Mouse (Mus musculus): ENCODE measurements around the gene Zpbp2. TPM values are rescaled to one million over a fixed set of nuclear protein-coding genes. Genes with fewer than 3 reads are reported as not detected.

The Zpbp2 gene
- polyA plus RNA-seq, 1 experiment from 2014 or later = 0.20 TPM

DNA sequence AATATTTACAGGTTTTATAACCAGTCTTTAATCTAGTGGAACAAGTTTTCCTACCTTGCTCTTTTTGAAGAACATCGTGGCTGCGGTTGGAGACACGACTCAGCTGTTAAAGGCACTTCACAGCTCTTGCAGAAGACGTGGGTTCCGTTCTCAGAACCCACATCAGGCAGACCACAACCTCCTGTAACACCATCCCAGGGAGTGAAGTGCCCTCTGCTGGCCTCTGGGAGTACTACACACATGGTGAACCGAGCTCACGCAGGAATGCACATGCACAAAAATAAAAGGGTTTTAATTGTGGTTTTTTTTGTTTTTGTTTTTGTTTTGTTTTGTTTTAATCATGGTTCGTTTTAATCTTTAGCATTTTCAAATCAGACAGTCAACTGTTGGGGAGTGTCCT is 17.4 kb downstream of the Zpbp2 start:
- 87% methylated on average over 8 of the region's 8 CpGs for WGBS
- no peaks in the 10 kb centered on the region for H3K27me3 ChIP-seq (replicated peaks; ENCODE audit: low read depth, poor library complexity, severe bottlenecking)

DNA sequence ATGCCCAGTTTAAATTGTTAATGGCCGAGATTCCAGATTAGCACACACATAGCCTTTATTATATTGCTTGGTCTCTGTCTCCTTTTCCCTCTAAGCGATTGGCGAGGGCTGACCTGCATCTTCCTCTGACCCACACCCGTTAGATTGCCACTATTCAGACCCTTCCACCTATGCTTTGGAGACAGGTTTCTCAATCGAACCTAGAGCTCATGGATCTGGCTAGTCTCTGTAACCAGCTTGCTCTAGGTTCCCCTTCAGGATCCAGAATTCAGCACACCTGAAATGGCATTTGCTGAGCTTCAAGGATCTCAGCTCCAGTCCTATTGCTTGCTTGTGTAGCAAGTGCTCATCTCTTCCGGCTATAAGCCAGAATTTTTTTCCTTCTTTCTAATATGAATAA is 18.6 kb downstream of the Zpbp2 start:
- Histone ChIP-seq H3K4me1 (0 out of 2 replicates have a peak, but pooled peaks cover 2% of the 10 kb centered on the region), H3K9me3 (no peaks in the 10 kb centered on the region), H3K27me3 (replicated peaks; ENCODE audit: low read depth, poor library complexity, severe bottlenecking) (no peaks in the 10 kb centered on the region), H3K27ac (replicated peaks) (no peak overlapping the region), H3K36me3 (replicated peaks) (no peaks in the 10 kb centered on the region), H3K4me3 (no peak overlapping the region)
- no peak for DNase-seq (ENCODE audit: low spot score)
- WGBS = 84% methylated on average over 6 of the region's 6 CpGs

More for the DNA sequence above, 17.4 kb downstream of the Zpbp2 start:
- H3K9me3 ChIP-seq = no peaks in the 10 kb centered on the region
- H3K27ac ChIP-seq (replicated peaks) = no peak overlapping the region
- H3K36me3 ChIP-seq (replicated peaks) = no peaks in the 10 kb centered on the region
- H3K4me3 ChIP-seq = no peak overlapping the region
- H3K4me1 ChIP-seq = 0 out of 2 replicates have a peak, but pooled peaks cover 2% of the 10 kb centered on the region
- DNase-seq (ENCODE audit: low spot score) = no peak

DNA sequence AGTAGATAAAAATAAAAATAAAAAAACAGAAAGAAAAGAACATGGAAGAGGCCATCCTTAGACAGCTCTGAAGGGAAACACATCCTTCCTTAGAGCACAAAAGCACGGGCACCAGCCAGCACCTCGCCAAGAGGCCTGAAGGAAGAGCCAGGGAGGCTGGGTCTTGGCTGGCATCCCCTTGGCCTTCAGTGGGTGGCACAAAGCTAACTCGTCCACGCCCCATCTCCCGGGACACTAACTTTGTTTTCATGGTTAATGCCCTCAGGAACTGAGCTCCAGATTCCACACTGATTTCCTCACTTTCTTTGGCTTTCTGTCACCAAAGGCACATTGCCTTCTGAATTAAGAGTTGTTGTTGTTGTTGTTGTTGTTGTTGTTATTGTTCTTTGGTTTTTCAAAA is 26.9 kb downstream of the Zpbp2 start:
- Histone ChIP-seq H3K4me3 (no peak overlapping the region), H3K9me3 (no peaks in the 10 kb centered on the region), H3K4me1 (no peaks in the 10 kb centered on the region), H3K27ac (replicated peaks) (no peak overlapping the region), H3K27me3 (replicated peaks; ENCODE audit: low read depth, poor library complexity, severe bottlenecking) (no peaks in the 10 kb centered on the region), H3K36me3 (replicated peaks) (peaks cover 35% of the 10 kb centered on the region)
- 87% methylated on average over 5 of the region's 5 CpGs for WGBS
- no peak for DNase-seq (ENCODE audit: low spot score)

DNA sequence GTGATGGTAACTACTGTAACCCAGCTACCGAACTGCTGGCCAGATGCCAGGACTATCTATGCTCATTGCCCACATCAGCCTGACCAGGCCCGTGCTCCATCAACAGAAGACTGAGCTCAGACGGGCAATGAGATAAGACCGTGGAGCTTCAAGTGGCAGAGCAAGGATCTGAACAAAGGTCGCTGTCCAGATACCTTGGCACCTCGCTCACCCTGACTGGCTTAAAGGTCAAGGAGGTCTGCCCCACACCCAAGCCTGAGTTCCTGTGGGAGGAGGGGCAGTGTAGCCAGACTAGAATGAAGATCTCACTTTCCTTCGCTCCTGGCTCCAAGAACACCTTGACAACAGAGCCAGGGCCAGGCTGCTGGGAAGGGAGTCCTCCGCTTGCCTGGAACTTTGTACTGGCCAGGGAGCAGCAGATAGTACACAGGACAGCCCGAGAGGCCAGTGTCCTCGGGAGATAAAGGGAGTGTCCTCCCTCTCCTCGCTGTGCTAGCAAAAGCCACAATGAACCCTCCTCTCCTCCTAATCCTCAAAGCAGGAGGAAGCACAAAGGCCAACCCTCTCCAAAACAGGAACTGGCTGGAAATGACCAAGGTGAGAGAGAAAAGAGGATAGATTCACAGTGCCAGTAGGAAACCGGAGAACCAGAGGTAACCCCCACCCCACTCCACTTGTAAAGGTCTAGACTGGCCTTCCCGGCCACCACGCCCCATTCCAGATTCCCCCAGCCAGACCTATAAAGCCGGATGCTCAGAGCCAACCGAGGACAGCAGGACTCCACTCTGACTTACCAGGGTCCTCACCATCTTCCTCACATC is 29.6 kb downstream of the Zpbp2 start:
- no peak overlapping the region for H3K4me3 ChIP-seq
- 76% methylated on average over 16 of the region's 16 CpGs for WGBS
- DNase-seq (ENCODE audit: low spot score) = no peak
- H3K27ac ChIP-seq (replicated peaks) = no peak overlapping the region
- H3K9me3 ChIP-seq = no peaks in the 10 kb centered on the region
- H3K36me3 ChIP-seq (replicated peaks) = peaks cover 48% of the 10 kb centered on the region
- no peaks in the 10 kb centered on the region for H3K27me3 ChIP-seq (replicated peaks; ENCODE audit: low read depth, poor library complexity, severe bottlenecking)
- peaks cover 11% of the 10 kb centered on the region for H3K4me1 ChIP-seq

DNA sequence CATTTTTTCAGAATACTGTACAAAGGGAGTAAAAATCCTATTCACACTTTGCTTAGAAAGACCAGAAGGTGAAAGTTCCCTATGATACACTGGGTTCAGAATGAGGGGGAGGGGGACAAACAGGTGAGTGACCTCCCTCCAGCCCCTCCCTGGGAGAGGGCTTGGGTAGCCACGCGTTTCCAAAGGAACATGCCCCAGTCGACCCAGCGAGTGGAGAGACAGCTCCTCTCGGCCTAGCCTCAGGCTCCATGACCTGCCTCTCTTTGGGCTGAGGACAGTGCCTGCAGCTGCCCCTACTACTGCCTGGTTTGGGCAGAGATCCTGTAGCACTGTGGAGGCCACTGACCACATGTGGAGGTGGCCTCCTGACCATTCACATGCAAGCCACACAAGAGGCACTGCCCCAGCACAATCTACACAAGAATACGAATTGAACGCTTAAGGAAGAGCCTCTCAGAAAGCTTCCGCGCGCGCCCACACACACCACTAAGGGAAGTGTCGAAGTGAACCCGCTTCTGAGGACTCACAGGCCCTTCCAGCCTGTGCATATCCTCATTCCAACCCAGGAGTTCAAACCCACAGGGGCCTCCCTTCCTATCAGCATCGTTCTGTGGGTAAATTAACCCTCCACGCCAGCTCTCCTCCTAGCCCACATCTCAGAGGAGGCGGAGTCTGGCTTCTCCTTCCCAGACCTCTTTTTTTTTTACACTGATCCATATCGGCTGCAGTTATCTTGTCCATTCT is 30.6 kb downstream of the Zpbp2 start:
- no peak overlapping the region for H3K27ac ChIP-seq (replicated peaks)

DNA sequence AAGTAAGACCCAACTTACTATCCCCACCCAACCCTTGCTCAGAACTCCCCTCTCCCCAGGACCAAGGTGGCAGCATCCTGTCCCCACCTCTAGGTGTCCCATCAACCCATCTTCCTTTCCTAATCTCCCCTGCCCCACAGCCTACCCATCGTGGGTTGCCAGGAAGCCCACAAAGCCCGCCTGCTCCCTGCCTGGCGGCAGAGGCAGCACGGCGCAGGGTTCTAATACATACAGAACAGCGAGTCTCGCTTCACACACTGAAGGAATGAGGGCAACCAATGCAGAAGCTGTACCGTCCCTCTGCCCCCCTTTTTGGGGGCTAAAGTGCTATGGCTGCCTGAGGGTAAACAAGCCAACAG is 31.1 kb downstream of the Zpbp2 start:
- DNase-seq (ENCODE audit: low spot score) = no peak
- no peak overlapping the region; the same call in 1 of the 2 replicates for H3K27ac ChIP-seq (replicated peaks)
- WGBS = 80% methylated on average over 8 of the region's 8 CpGs

More for the DNA sequence above, 30.6 kb downstream of the Zpbp2 start:
- Histone ChIP-seq H3K9me3 (no peaks in the 10 kb centered on the region), H3K27me3 (replicated peaks; ENCODE audit: low read depth, poor library complexity, severe bottlenecking) (no peaks in the 10 kb centered on the region), H3K4me1 (peaks cover 20% of the 10 kb centered on the region), H3K4me3 (no peak overlapping the region), H3K36me3 (replicated peaks) (peaks cover 48% of the 10 kb centered on the region)
- no peak for DNase-seq (ENCODE audit: low spot score)
- 69% methylated on average over 17 of the region's 17 CpGs for WGBS

DNA sequence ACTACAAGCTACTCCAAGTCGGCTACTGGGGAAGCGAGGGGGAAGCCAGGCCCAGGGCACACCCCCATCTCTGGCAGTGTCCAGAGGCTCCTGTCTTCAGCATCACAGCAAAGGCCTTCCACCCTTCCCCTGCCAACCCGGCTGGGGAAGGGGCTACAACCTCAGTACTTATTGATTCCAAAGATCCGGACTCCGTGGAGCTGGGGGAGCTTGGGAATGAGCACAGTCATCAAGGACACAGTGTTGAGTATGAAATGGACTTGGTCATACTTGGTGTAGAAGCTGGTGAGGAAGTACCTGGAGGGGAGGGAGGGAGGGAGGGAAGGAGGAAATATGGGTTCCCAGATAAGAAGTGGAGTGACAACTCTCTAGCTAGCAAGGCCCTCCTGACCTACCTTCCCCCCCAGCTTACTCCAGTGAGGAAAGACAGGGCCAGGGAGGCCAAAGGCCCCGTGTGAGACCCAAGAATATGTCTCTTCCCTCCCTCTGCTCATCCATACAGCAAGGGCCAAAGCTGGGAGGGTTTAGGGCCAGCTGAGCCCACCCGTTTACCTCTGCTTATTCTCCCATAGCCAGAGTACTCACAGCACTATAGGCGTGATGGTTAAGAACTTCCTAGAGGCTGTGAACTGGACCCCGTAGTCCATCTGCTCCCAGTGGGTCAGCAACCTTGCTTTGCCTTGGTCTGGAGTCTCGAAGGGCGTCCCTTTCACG is 31.8 kb downstream of the Zpbp2 start:
- H3K27ac ChIP-seq (replicated peaks) = no peak overlapping the region; the same call in 1 of the 2 replicates

More for the DNA sequence above, 31.1 kb downstream of the Zpbp2 start:
- peaks cover 22% of the 10 kb centered on the region for H3K4me1 ChIP-seq
- no peaks in the 10 kb centered on the region for H3K9me3 ChIP-seq
- peaks cover 48% of the 10 kb centered on the region for H3K36me3 ChIP-seq (replicated peaks)
- peak overlapping the region; percentile 13; the same call in 1 of the 2 replicates for H3K4me3 ChIP-seq
- no peaks in the 10 kb centered on the region for H3K27me3 ChIP-seq (replicated peaks; ENCODE audit: low read depth, poor library complexity, severe bottlenecking)

DNA sequence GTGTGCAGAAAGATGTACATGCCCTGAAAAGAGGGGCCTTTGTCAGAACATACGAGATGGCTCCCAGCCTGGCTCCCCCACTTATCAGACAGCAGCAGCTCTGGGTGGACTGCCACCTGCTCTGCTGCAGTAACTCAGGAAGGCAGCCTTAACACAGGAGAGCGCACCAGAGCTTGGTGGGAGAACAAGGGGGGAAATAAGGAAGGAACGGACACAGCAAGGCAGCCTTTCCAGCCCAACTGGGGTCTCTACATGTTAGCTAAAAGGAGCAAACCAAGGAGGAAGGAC is 32.3 kb downstream of the Zpbp2 start:
- no peaks in the 10 kb centered on the region for H3K27me3 ChIP-seq (replicated peaks; ENCODE audit: low read depth, poor library complexity, severe bottlenecking)
- H3K4me1 ChIP-seq = peaks cover 31% of the 10 kb centered on the region
- no peak overlapping the region for H3K4me3 ChIP-seq
- peaks cover 48% of the 10 kb centered on the region for H3K36me3 ChIP-seq (replicated peaks)
- H3K9me3 ChIP-seq = no peaks in the 10 kb centered on the region
- 94% methylated on average over 3 of the region's 3 CpGs for WGBS
- no peak overlapping the region for H3K27ac ChIP-seq (replicated peaks)
- DNase-seq (ENCODE audit: low spot score) = no peak

More for the DNA sequence above, 31.8 kb downstream of the Zpbp2 start:
- Histone ChIP-seq H3K4me3 (peak overlapping the region; percentile 13; the same call in 1 of the 2 replicates), H3K27me3 (replicated peaks; ENCODE audit: low read depth, poor library complexity, severe bottlenecking) (no peaks in the 10 kb centered on the region), H3K4me1 (peaks cover 26% of the 10 kb centered on the region), H3K9me3 (no peaks in the 10 kb centered on the region), H3K36me3 (replicated peaks) (peaks cover 48% of the 10 kb centered on the region)
- DNase-seq (ENCODE audit: low spot score) = no peak
- WGBS = 90% methylated on average over 12 of the region's 12 CpGs

DNA sequence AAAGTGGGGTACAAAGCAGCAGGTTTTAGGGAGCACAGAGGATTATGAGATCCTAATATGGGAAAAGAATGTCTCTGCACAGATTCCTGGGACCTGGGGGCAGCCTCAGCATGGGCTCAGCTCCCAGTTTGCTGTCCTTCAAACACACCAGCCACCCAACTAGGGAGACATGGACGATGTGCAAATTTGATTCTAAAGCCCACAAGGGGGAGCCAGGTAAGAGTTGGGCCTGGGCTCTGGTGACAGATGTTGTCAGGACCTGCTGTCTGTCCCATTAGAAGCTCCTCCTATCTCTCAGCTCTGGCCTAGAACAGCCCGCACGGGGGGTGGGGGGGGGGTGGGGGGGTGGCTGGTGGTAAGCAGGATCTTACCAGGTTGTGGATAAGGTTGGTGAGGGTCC is 32.7 kb downstream of the Zpbp2 start:
- WGBS = 42% methylated on average over 3 of the region's 3 CpGs
- no peaks in the 10 kb centered on the region for H3K9me3 ChIP-seq
- peaks cover 48% of the 10 kb centered on the region for H3K36me3 ChIP-seq (replicated peaks)
- H3K4me3 ChIP-seq = no peak overlapping the region
- no peak overlapping the region for H3K27ac ChIP-seq (replicated peaks)
- DNase-seq (ENCODE audit: low spot score) = no peak
- peaks cover 35% of the 10 kb centered on the region for H3K4me1 ChIP-seq
- H3K27me3 ChIP-seq (replicated peaks; ENCODE audit: low read depth, poor library complexity, severe bottlenecking) = no peaks in the 10 kb centered on the region

DNA sequence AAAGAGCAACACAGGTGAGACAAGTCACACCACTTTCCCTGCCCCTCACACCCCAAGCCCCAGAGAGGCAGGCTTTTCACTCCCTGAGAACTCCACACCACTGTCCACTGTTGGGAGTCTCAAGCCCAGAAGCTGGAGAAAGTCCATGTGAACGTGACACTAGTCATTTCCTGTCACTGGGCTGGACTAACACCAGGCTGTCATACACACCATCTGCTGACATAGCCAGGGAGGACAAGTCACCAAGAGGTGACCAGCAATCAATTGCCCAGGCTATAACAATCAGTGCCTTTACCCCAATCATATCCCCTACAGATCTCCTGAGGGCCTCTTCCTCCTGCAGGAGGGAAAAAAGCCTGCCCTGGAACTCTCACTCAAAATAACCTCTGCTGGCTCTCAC is 33.2 kb downstream of the Zpbp2 start:
- Histone ChIP-seq H3K9me3 (no peaks in the 10 kb centered on the region), H3K36me3 (replicated peaks) (peaks cover 48% of the 10 kb centered on the region), H3K27ac (replicated peaks) (no peak overlapping the region), H3K27me3 (replicated peaks; ENCODE audit: low read depth, poor library complexity, severe bottlenecking) (no peaks in the 10 kb centered on the region), H3K4me1 (peaks cover 38% of the 10 kb centered on the region), H3K4me3 (no peak overlapping the region)
- DNase-seq (ENCODE audit: low spot score) = no peak
- 58% methylated on average over 1 of the region's 1 CpGs for WGBS

DNA sequence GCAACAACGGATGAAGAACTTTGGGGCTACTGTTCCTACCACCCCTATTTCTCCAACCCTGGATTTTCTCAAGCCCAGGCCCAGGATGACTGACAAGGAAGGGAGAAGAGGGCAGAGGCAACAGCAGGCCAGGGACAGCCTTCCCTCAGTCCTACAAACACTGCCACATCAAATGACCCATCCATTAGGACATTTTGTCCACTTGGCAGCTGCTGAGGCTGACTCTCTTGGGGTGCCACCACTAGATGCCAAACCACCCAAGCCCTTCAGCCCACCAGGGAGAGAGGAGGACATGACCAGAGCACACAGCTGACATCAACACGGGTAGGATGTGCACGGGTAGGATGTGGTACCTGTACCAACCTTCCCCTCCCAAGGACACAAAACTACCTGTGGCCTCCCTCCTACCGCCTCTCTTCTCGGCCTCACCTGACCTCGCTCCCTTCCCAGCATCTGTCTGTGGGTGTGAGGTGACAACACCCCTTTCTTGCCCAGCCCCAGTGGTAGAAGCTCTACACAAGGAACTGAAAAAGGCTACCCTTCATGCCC is 33.8 kb downstream of the Zpbp2 start:
- DNase-seq (ENCODE audit: low spot score) = no peak
- Histone ChIP-seq H3K27me3 (replicated peaks; ENCODE audit: low read depth, poor library complexity, severe bottlenecking) (no peaks in the 10 kb centered on the region), H3K36me3 (replicated peaks) (peaks cover 44% of the 10 kb centered on the region), H3K9me3 (no peaks in the 10 kb centered on the region), H3K27ac (replicated peaks) (no peak overlapping the region), H3K4me1 (peaks cover 44% of the 10 kb centered on the region), H3K4me3 (peak overlapping the region; percentile 93; the same call in 1 of the 2 replicates)
- 92% methylated on average over 6 of the region's 6 CpGs for WGBS
